Mouse (Mus musculus) megakaryocyte, embryonic 14.5 days (primary cell): ENCODE measurements around the gene 2010111I01Rik.

ENCODE experiments used
- FLI1 ChIP-seq: IDR thresholded peaks from 2 replicates; pipeline ENCODE4 v1.6.1; 2012; ENCODE audit warnings: low read length, inconsistent platforms, mixed read lengths
- GATA1 ChIP-seq: IDR thresholded peaks from 3 replicates; pipeline ENCODE4 v1.6.1; 2012; ENCODE audit warnings: mixed read lengths, low read length, inconsistent platforms, borderline replicate concordance

- no peak for TF ChIP-seq FLI1
- TF ChIP-seq GATA1 = no peak
These were observed 182.0 kb downstream of the 2010111I01Rik start for GRCm38 (mm10) chr13:63146604-63147188.
